18 mouse cellular contexts compared by ENCODE assay signal in genomic region chr2:119154683-119155082, GRCm38 (mm10). TPM values are rescaled to one million over a fixed set of nuclear protein-coding genes. Genes with fewer than 3 reads are reported as not detected.
DNase-seq lines count a peak whose midpoint lies in the region; ATAC-seq and TF ChIP-seq lines count a peak whose summit lies in the region.
"Had no signal": no experiment of that assay in that cellular context is flagged by ENCODE, and none has a peak within 500 bp of the region (broad histone marks: within the 10 kb centered on the region; RNA-seq: fewer than 3 reads in every experiment).

No protein-coding gene starts in this region.

- H3K9ac ChIP-seq in heart, embryonic 11.5 days (ENCODE audit: low read depth, low read length) = no peak overlapping the region
- H3K9ac ChIP-seq in liver, embryonic 12.5 days = peak overlapping the region; percentile 96
- no peak overlapping the region for H3K9ac ChIP-seq in stomach, embryonic 15.5 days
- H3K9ac ChIP-seq in hindbrain, embryonic 11.5 days (ENCODE audit: low read depth, low read length) = no peak overlapping the region
- H3K9ac ChIP-seq in forebrain, embryonic 13.5 days = no peak overlapping the region
- H3K9ac ChIP-seq: heart, embryonic 15.5 days; lung, embryonic 15.5 days had no signal

- no peak for TF ChIP-seq POLR2A in thymus, adult 2 months (IDR thresholded peaks at IDR 0.05; ENCODE audit: control insufficient read depth, extremely low read depth, insufficient read depth, low read length, poor library complexity)

- H3K9me3 ChIP-seq in heart, embryonic 11.5 days (replicated peaks; ENCODE audit: control insufficient read depth, low read length) = no peaks in the 10 kb centered on the region
- no peaks in the 10 kb centered on the region for H3K9me3 ChIP-seq in liver, embryonic 12.5 days (replicated peaks)
- H3K9me3 ChIP-seq in stomach, embryonic 15.5 days = no peaks in the 10 kb centered on the region
- H3K9me3 ChIP-seq in hindbrain, embryonic 11.5 days (ENCODE audit: control insufficient read depth, low read length) = no peaks in the 10 kb centered on the region
- no peaks in the 10 kb centered on the region for H3K9me3 ChIP-seq in forebrain, embryonic 13.5 days (replicated peaks)
- H3K9me3 ChIP-seq: heart, embryonic 15.5 days; hindbrain, embryonic 10.5 days; lung, embryonic 15.5 days had no signal

- intact Hi-C loops in heart, postnatal 14 days (cut with DNase I) = no loop called here

- WGBS in heart, embryonic 11.5 days (ENCODE audit: insufficient replicate concordance) = 80% methylated on average over 2 of the region's 2 CpGs
- 55% methylated on average over 2 of the region's 2 CpGs for WGBS in liver, embryonic 12.5 days (ENCODE audit: insufficient replicate concordance)
- 69% methylated on average over 2 of the region's 2 CpGs for WGBS in stomach, embryonic 15.5 days
- 96% methylated on average over 2 of the region's 2 CpGs for WGBS in hindbrain, embryonic 11.5 days
- WGBS in thymus, adult 2 months = 94% methylated on average over 2 of the region's 2 CpGs
- whole genome bisulfite sequencing in forebrain, embryonic 13.5 days = 93% methylated on average over 2 of the region's 2 CpGs

- peak overlapping the region; percentile 93 for H3K4me2 ChIP-seq in heart, embryonic 11.5 days
- peak overlapping the region; percentile 85 for H3K4me2 ChIP-seq in liver, embryonic 12.5 days
- no peak overlapping the region for H3K4me2 ChIP-seq in stomach, embryonic 15.5 days
- H3K4me2 ChIP-seq in hindbrain, embryonic 11.5 days (replicated peaks; ENCODE audit: low read depth, low read length) = no peak overlapping the region
- no peak overlapping the region for H3K4me2 ChIP-seq in forebrain, embryonic 13.5 days

- no peaks in the 10 kb centered on the region for H3K27me3 ChIP-seq in heart, embryonic 11.5 days (ENCODE audit: control insufficient read depth, insufficient read depth, low read length)
- no peaks in the 10 kb centered on the region for H3K27me3 ChIP-seq in liver, embryonic 12.5 days (replicated peaks)
- H3K27me3 ChIP-seq in stomach, embryonic 15.5 days (replicated peaks) = no peaks in the 10 kb centered on the region
- no peaks in the 10 kb centered on the region for H3K27me3 ChIP-seq in hindbrain, embryonic 11.5 days (ENCODE audit: control insufficient read depth, insufficient read depth, low read length)
- H3K27me3 ChIP-seq in thymus, adult 2 months (ENCODE audit: control insufficient read depth, insufficient read depth, low read length) = no peaks in the 10 kb centered on the region
- H3K27me3 ChIP-seq in forebrain, embryonic 13.5 days = no peaks in the 10 kb centered on the region
- H3K27me3 ChIP-seq: heart, embryonic 15.5 days; lung, embryonic 15.5 days had no signal

- no peak overlapping the region for H3K4me3 ChIP-seq in heart, embryonic 11.5 days (ENCODE audit: low read depth, low read length)
- peak overlapping the region; percentile 97 for H3K4me3 ChIP-seq in liver, embryonic 12.5 days
- no peak overlapping the region for H3K4me3 ChIP-seq in stomach, embryonic 15.5 days (replicated peaks)
- H3K4me3 ChIP-seq in hindbrain, embryonic 11.5 days (ENCODE audit: low read depth, low read length) = no peak overlapping the region
- H3K4me3 ChIP-seq in thymus, adult 2 months (ENCODE audit: control insufficient read depth, insufficient read depth, low read length) = no peak overlapping the region
- H3K4me3 ChIP-seq in forebrain, embryonic 13.5 days = no peak overlapping the region
- H3K4me3 ChIP-seq: heart, embryonic 15.5 days; layer of hippocampus, adult 2 months had no signal

- peaks cover 8% of the 10 kb centered on the region for H3K4me1 ChIP-seq in heart, embryonic 11.5 days (ENCODE audit: control insufficient read depth, insufficient read depth, low read length)
- peaks cover 54% of the 10 kb centered on the region for H3K4me1 ChIP-seq in liver, embryonic 12.5 days
- H3K4me1 ChIP-seq in stomach, embryonic 15.5 days = peaks cover 11% of the 10 kb centered on the region; the same call in 1 of the 2 replicates
- H3K4me1 ChIP-seq in hindbrain, embryonic 11.5 days (replicated peaks; ENCODE audit: control insufficient read depth, insufficient read depth, low read length) = no peaks in the 10 kb centered on the region
- H3K4me1 ChIP-seq in thymus, adult 2 months (replicated peaks; ENCODE audit: control insufficient read depth, insufficient read depth, low read length) = peaks cover 7% of the 10 kb centered on the region; the same call in 1 of the 2 replicates
- peaks cover 21% of the 10 kb centered on the region for H3K4me1 ChIP-seq in forebrain, embryonic 13.5 days

- ATAC-seq in heart, embryonic 11.5 days (replicated peaks; ENCODE audit: insufficient number of reproducible peaks, low FRiP score, low TSS enrichment) = peak; percentile 57; the same call in 1 of the 2 replicates
- 0 out of 2 replicates have a peak, but pooled peaks have one; percentile 10 for ATAC-seq in erythroblast, adult 5-6 weeks (replicated peaks; ENCODE audit: low FRiP score, poor library complexity, severe bottlenecking)
- peak; percentile 45 for ATAC-seq in liver, embryonic 12.5 days
- no peak; the same call in 1 of the 2 replicates for ATAC-seq in stomach, embryonic 15.5 days (ENCODE audit: insufficient read depth, low FRiP score, low read depth)
- ATAC-seq in hindbrain, embryonic 11.5 days (ENCODE audit: low FRiP score) = no peak
- no peak for ATAC-seq in forebrain, embryonic 13.5 days
- ATAC-seq: forebrain, embryonic 14.5 days; inflammation-experienced regulatory T-cells, adult 6 months; midbrain, embryonic 16.5 days had no signal

- peaks cover 4% of the 10 kb centered on the region; the same call in 1 of the 2 replicates for H3K36me3 ChIP-seq in heart, embryonic 11.5 days (ENCODE audit: control insufficient read depth, insufficient read depth, low read length)
- peaks cover 50% of the 10 kb centered on the region for H3K36me3 ChIP-seq in liver, embryonic 12.5 days
- peaks cover 22% of the 10 kb centered on the region; the same call in 1 of the 2 replicates for H3K36me3 ChIP-seq in stomach, embryonic 15.5 days
- no peaks in the 10 kb centered on the region for H3K36me3 ChIP-seq in hindbrain, embryonic 11.5 days (ENCODE audit: control insufficient read depth, insufficient read depth, low read length)
- peaks cover 13% of the 10 kb centered on the region; the same call in 1 of the 2 replicates for H3K36me3 ChIP-seq in thymus, adult 2 months (ENCODE audit: control insufficient read depth, insufficient read depth, low read length)
- peaks cover 45% of the 10 kb centered on the region for H3K36me3 ChIP-seq in forebrain, embryonic 13.5 days (ENCODE audit: poor library complexity, severe bottlenecking)

- TF ChIP-seq CTCF in thymus, adult 2 months (IDR thresholded peaks at IDR 0.05; ENCODE audit: borderline replicate concordance, control insufficient read depth, extremely low read depth, insufficient read depth, low read length, poor library complexity) = no peak

- DNase-seq in heart, postnatal 14 days = no peak
- no peak for DNase-seq in hindbrain, embryonic 11.5 days (ENCODE audit: low spot score)
- DNase-seq in thymus, adult 2 months = no peak
- DNase-seq: adrenal gland, adult 8-10 months; cerebellum, adult 9-10 months; right cerebral cortex, adult 18-20 months had no signal

- peak overlapping the region; percentile 75 for H3K27ac ChIP-seq in heart, embryonic 11.5 days (ENCODE audit: low read depth, low read length)
- peak overlapping the region; percentile 98 for H3K27ac ChIP-seq in liver, embryonic 12.5 days
- H3K27ac ChIP-seq in stomach, embryonic 15.5 days = 0 out of 2 replicates have a peak overlapping the region, but pooled peaks have one; percentile 7
- H3K27ac ChIP-seq in hindbrain, embryonic 11.5 days (ENCODE audit: low read depth, low read length) = no peak overlapping the region
- no peak overlapping the region for H3K27ac ChIP-seq in thymus, adult 2 months (ENCODE audit: control insufficient read depth, insufficient read depth, low read length)
- H3K27ac ChIP-seq in forebrain, embryonic 13.5 days = no peak overlapping the region
- H3K27ac ChIP-seq: heart, embryonic 15.5 days; hindbrain, embryonic 10.5 days; layer of hippocampus, adult 2 months; lung, embryonic 15.5 days had no signal

RNA-seq across cellular contexts. Expression of gene Rmdn3, which starts 2.2 kb away (rescaled TPM):
- polyA plus RNA-seq in heart, embryonic 11.5 days (2014; fragmentation: Nextera tagmentation; extraction: Ambion mirVana) = 30.3 and 33.3 TPM in 2 replicates
- 10 to 100 TPM; 18.6 to 20.9 TPM for total RNA-seq in heart, postnatal 14 days (2021)
- total RNA-seq in erythroblast, adult 5-6 weeks (2015; ENCODE audit: low replicate concordance) = 17.8 and 21.7 TPM in 2 replicates
- 27.9 and 33.2 TPM in 2 replicates for total RNA-seq in erythroblast, adult 5-6 weeks (2017; ENCODE audit: low replicate concordance)
- polyA plus RNA-seq in liver, embryonic 12.5 days (2016; fragmentation: Nextera tagmentation; extraction: Ambion mirVana) = 62.2 and 64.1 TPM in 2 replicates
- 36.6 and 40.5 TPM in 2 replicates for polyA plus RNA-seq in stomach, embryonic 15.5 days (2015; fragmentation: Nextera tagmentation; extraction: Ambion mirVana)
- 43.6 and 45.7 TPM in 2 replicates for polyA plus RNA-seq in hindbrain, embryonic 11.5 days (2014; fragmentation: Nextera tagmentation; extraction: Ambion mirVana)
- 19.3 and 21.6 TPM in 2 replicates for polyA plus RNA-seq in thymus, adult 2 months (2012; rRNA removed)
- 44.7 and 49.6 TPM in 2 replicates for polyA plus RNA-seq in forebrain, embryonic 13.5 days (2015; fragmentation: Nextera tagmentation; extraction: Ambion mirVana)

RNA-seq across cellular contexts. Expression of gene Gchfr, which starts 12.9 kb away (rescaled TPM):
- 6.4 and 7.4 TPM in 2 replicates for polyA plus RNA-seq in heart, embryonic 11.5 days (2014; fragmentation: Nextera tagmentation; extraction: Ambion mirVana)
- 1 to 10 TPM; 1.3 to 2.2 TPM for total RNA-seq in heart, postnatal 14 days (2021)
- total RNA-seq in erythroblast, adult 5-6 weeks (2015; ENCODE audit: low replicate concordance) = not detected in 2 replicates
- 1.5 TPM in 1 of 2 replicates, not detected in the other for total RNA-seq in erythroblast, adult 5-6 weeks (2017; ENCODE audit: low replicate concordance)
- polyA plus RNA-seq in liver, embryonic 12.5 days (2016; fragmentation: Nextera tagmentation; extraction: Ambion mirVana) = 28.5 and 31.8 TPM in 2 replicates
- polyA plus RNA-seq in stomach, embryonic 15.5 days (2015; fragmentation: Nextera tagmentation; extraction: Ambion mirVana) = 9.2 and 16.4 TPM in 2 replicates
- polyA plus RNA-seq in hindbrain, embryonic 11.5 days (2014; fragmentation: Nextera tagmentation; extraction: Ambion mirVana) = 4.9 and 5.4 TPM in 2 replicates
- polyA plus RNA-seq in thymus, adult 2 months (2012; rRNA removed) = 12.5 and 16.3 TPM in 2 replicates
- 1.7 and 2.5 TPM in 2 replicates for polyA plus RNA-seq in forebrain, embryonic 13.5 days (2015; fragmentation: Nextera tagmentation; extraction: Ambion mirVana)
- total RNA-seq: layer of hippocampus, adult 2 months had no signal

RNA-seq across cellular contexts. Expression of gene Gm14137, which starts 19.6 kb away (rescaled TPM):
- 0.25 TPM in 1 of 2 replicates, not detected in the other for polyA plus RNA-seq in heart, embryonic 11.5 days (2014; fragmentation: Nextera tagmentation; extraction: Ambion mirVana)
- not detected for total RNA-seq in heart, postnatal 14 days (2021)
- not detected in 2 replicates for total RNA-seq in erythroblast, adult 5-6 weeks (2015; ENCODE audit: low replicate concordance)
- total RNA-seq in erythroblast, adult 5-6 weeks (2017; ENCODE audit: low replicate concordance) = not detected in 2 replicates
- polyA plus RNA-seq in liver, embryonic 12.5 days (2016; fragmentation: Nextera tagmentation; extraction: Ambion mirVana) = 0.26 and 0.35 TPM in 2 replicates
- 0.90 and 1.1 TPM in 2 replicates for polyA plus RNA-seq in stomach, embryonic 15.5 days (2015; fragmentation: Nextera tagmentation; extraction: Ambion mirVana)
- polyA plus RNA-seq in hindbrain, embryonic 11.5 days (2014; fragmentation: Nextera tagmentation; extraction: Ambion mirVana) = 0.32 and 0.33 TPM in 2 replicates
- 0.70 and 1.1 TPM in 2 replicates for polyA plus RNA-seq in thymus, adult 2 months (2012; rRNA removed)
- 0.88 and 0.93 TPM in 2 replicates for polyA plus RNA-seq in forebrain, embryonic 13.5 days (2015; fragmentation: Nextera tagmentation; extraction: Ambion mirVana)
- total RNA-seq: layer of hippocampus, adult 2 months had no signal

RNA-seq across cellular contexts. Expression of gene Rad51, which starts 42.1 kb away (rescaled TPM):
- polyA plus RNA-seq in heart, embryonic 11.5 days (2014; fragmentation: Nextera tagmentation; extraction: Ambion mirVana) = 33.4 and 39.6 TPM in 2 replicates
- total RNA-seq in heart, postnatal 14 days (2021) = 1 to 10 TPM; 2.2 to 3.7 TPM
- total RNA-seq in erythroblast, adult 5-6 weeks (2015; ENCODE audit: low replicate concordance) = 16.1 and 18.8 TPM in 2 replicates
- total RNA-seq in erythroblast, adult 5-6 weeks (2017; ENCODE audit: low replicate concordance) = 14.1 and 29.6 TPM in 2 replicates
- polyA plus RNA-seq in liver, embryonic 12.5 days (2016; fragmentation: Nextera tagmentation; extraction: Ambion mirVana) = 49.9 and 52.3 TPM in 2 replicates
- 42.1 and 49.5 TPM in 2 replicates for polyA plus RNA-seq in stomach, embryonic 15.5 days (2015; fragmentation: Nextera tagmentation; extraction: Ambion mirVana)
- 48.1 and 57.9 TPM in 2 replicates for polyA plus RNA-seq in hindbrain, embryonic 11.5 days (2014; fragmentation: Nextera tagmentation; extraction: Ambion mirVana)
- 22.1 and 33.4 TPM in 2 replicates for polyA plus RNA-seq in thymus, adult 2 months (2012; rRNA removed)
- 42.9 and 50.7 TPM in 2 replicates for polyA plus RNA-seq in forebrain, embryonic 13.5 days (2015; fragmentation: Nextera tagmentation; extraction: Ambion mirVana)

RNA-seq across cellular contexts. Expression of gene Zfyve19, which starts 53.7 kb away (rescaled TPM):
- 30.4 and 37.0 TPM in 2 replicates for polyA plus RNA-seq in heart, embryonic 11.5 days (2014; fragmentation: Nextera tagmentation; extraction: Ambion mirVana)
- total RNA-seq in heart, postnatal 14 days (2021) = 10 to 100 TPM; 15.7 TPM
- total RNA-seq in erythroblast, adult 5-6 weeks (2015; ENCODE audit: low replicate concordance) = 0.58 and 4.2 TPM in 2 replicates
- 11.3 and 12.6 TPM in 2 replicates for total RNA-seq in erythroblast, adult 5-6 weeks (2017; ENCODE audit: low replicate concordance)
- polyA plus RNA-seq in liver, embryonic 12.5 days (2016; fragmentation: Nextera tagmentation; extraction: Ambion mirVana) = 27.7 and 29.9 TPM in 2 replicates
- 48.7 and 58.0 TPM in 2 replicates for polyA plus RNA-seq in stomach, embryonic 15.5 days (2015; fragmentation: Nextera tagmentation; extraction: Ambion mirVana)
- polyA plus RNA-seq in hindbrain, embryonic 11.5 days (2014; fragmentation: Nextera tagmentation; extraction: Ambion mirVana) = 42.9 and 46.2 TPM in 2 replicates
- 56.2 and 60.9 TPM in 2 replicates for polyA plus RNA-seq in thymus, adult 2 months (2012; rRNA removed)
- polyA plus RNA-seq in forebrain, embryonic 13.5 days (2015; fragmentation: Nextera tagmentation; extraction: Ambion mirVana) = 49.3 and 53.9 TPM in 2 replicates

Comparison
In these comparisons a context has a peak if more than half of its experiments do, and no peak if none do; other contexts are left out.
1. ATAC-seq: peak in heart, embryonic 11.5 days (single experiment), erythroblast, adult 5-6 weeks (single experiment) and liver, embryonic 12.5 days (single experiment); none in stomach, embryonic 15.5 days (single experiment), hindbrain, embryonic 11.5 days (single experiment) and forebrain, embryonic 13.5 days (single experiment).
2. H3K27ac ChIP-seq: peak in heart, embryonic 11.5 days (single experiment), liver, embryonic 12.5 days (single experiment) and stomach, embryonic 15.5 days (single experiment); none in hindbrain, embryonic 11.5 days (single experiment), thymus, adult 2 months (single experiment) and forebrain, embryonic 13.5 days (single experiment).
3. H3K4me2 ChIP-seq: peak in heart, embryonic 11.5 days (single experiment) and liver, embryonic 12.5 days (single experiment); none in stomach, embryonic 15.5 days (single experiment), hindbrain, embryonic 11.5 days (single experiment) and forebrain, embryonic 13.5 days (single experiment).